ENCODE assay signal across 9 mouse cellular contexts in genomic region chr4:24544677-24545151, GRCm38 (mm10). TPM values are rescaled to one million over a fixed set of nuclear protein-coding genes. Genes with fewer than 3 reads are reported as not detected.
A peak's percentile ranks its signal among the peaks of the same experiment; 100 is the strongest.
DNase-seq lines count a peak whose midpoint lies in the region; ATAC-seq and TF ChIP-seq lines count a peak whose summit lies in the region.
"Had no signal": no experiment of that assay in that cellular context is flagged by ENCODE, and none has a peak within 500 bp of the region (broad histone marks: within the 10 kb centered on the region; RNA-seq: fewer than 3 reads in every experiment).

No protein-coding gene starts in this region.

- no peaks in the 10 kb centered on the region for H3K27me3 ChIP-seq in lung, postnatal 0 days (replicated peaks; ENCODE audit: insufficient read depth, low read length)
- H3K27me3 ChIP-seq in hindbrain, embryonic 12.5 days, result no peaks in the 10 kb centered on the region
- H3K27me3 ChIP-seq in midbrain, postnatal 0 days (ENCODE audit: insufficient read depth, low read length), result no peaks in the 10 kb centered on the region
- H3K27me3 ChIP-seq: limb, embryonic 13.5 days had no signal

- TF ChIP-seq CTCF in lung, postnatal 0 days (IDR thresholded peaks at IDR 0.05), result peak; percentile 51
- peak; percentile 82 for TF ChIP-seq CTCF in midbrain, postnatal 0 days (IDR thresholded peaks at IDR 0.05)

- no peak for DNase-seq in lung, postnatal 0 days (ENCODE audit: low spot score)
- no peak for DNase-seq in lung, adult 18-20 months
- peak; percentile 73 to 77 for DNase-seq in cerebellum, postnatal 14 days
- DNase-seq in layer of hippocampus, adult 9-11 months, result peak; percentile 69
- DNase-seq in midbrain, postnatal 0 days (ENCODE audit: low spot score), result peak; percentile 81
- no peak for DNase-seq in thymus, postnatal 25 days
- no peak for DNase-seq in urinary bladder, postnatal 4 days (ENCODE audit: low spot score in 2 of 2)

- no peak overlapping the region for H3K9ac ChIP-seq in lung, postnatal 0 days (replicated peaks; ENCODE audit: low read depth)
- H3K9ac ChIP-seq in hindbrain, embryonic 12.5 days, result no peak overlapping the region
- no peak overlapping the region; the same call in 1 of the 2 replicates for H3K9ac ChIP-seq in midbrain, postnatal 0 days (replicated peaks; ENCODE audit: low read length, poor library complexity, severe bottlenecking)
- H3K9ac ChIP-seq: limb, embryonic 13.5 days had no signal

- H3K27ac ChIP-seq in lung, postnatal 0 days (ENCODE audit: low read length), result no peak overlapping the region
- H3K27ac ChIP-seq in hindbrain, embryonic 12.5 days, result peak overlapping the region; percentile 52; the same call in 1 of the 2 replicates
- H3K27ac ChIP-seq in midbrain, postnatal 0 days (ENCODE audit: low read depth, low read length), result no peak overlapping the region
- H3K27ac ChIP-seq: limb, embryonic 13.5 days had no signal

- ATAC-seq in lung, postnatal 0 days, result no peak
- ATAC-seq in hindbrain, embryonic 12.5 days (ENCODE audit: low FRiP score), result peak; percentile 96
- peak; percentile 90 for ATAC-seq in midbrain, postnatal 0 days (ENCODE audit: low FRiP score)

- no peaks in the 10 kb centered on the region for H3K4me1 ChIP-seq in lung, postnatal 0 days (ENCODE audit: insufficient read depth, low read depth, low read length)
- no peaks in the 10 kb centered on the region; the same call in 1 of the 2 replicates for H3K4me1 ChIP-seq in hindbrain, embryonic 12.5 days
- H3K4me1 ChIP-seq in midbrain, postnatal 0 days (ENCODE audit: insufficient read depth, low read length), result no peaks in the 10 kb centered on the region
- H3K4me1 ChIP-seq: limb, embryonic 13.5 days had no signal

- no peaks in the 10 kb centered on the region for H3K36me3 ChIP-seq in lung, postnatal 0 days (ENCODE audit: insufficient read depth, low read length)
- no peaks in the 10 kb centered on the region for H3K36me3 ChIP-seq in hindbrain, embryonic 12.5 days
- no peaks in the 10 kb centered on the region for H3K36me3 ChIP-seq in midbrain, postnatal 0 days (ENCODE audit: insufficient read depth, low read length)

- H3K9me3 ChIP-seq in lung, postnatal 0 days (ENCODE audit: low read length), result no peaks in the 10 kb centered on the region
- H3K9me3 ChIP-seq in hindbrain, embryonic 12.5 days (replicated peaks), result no peaks in the 10 kb centered on the region
- H3K9me3 ChIP-seq in midbrain, postnatal 0 days (ENCODE audit: low read length), result no peaks in the 10 kb centered on the region
- H3K9me3 ChIP-seq: limb, embryonic 13.5 days had no signal

- H3K4me3 ChIP-seq in lung, postnatal 0 days (ENCODE audit: low read depth, low read length), result no peak overlapping the region
- no peak overlapping the region for H3K4me3 ChIP-seq in hindbrain, embryonic 12.5 days
- H3K4me3 ChIP-seq in midbrain, postnatal 0 days (ENCODE audit: low read depth, low read length), result no peak overlapping the region
- H3K4me3 ChIP-seq: limb, embryonic 13.5 days had no signal

- H3K4me2 ChIP-seq in lung, postnatal 0 days (replicated peaks; ENCODE audit: low read depth, low read length), result no peak overlapping the region
- H3K4me2 ChIP-seq in hindbrain, embryonic 12.5 days (replicated peaks), result 0 out of 2 replicates have a peak overlapping the region, but pooled peaks have one; percentile 1
- peak overlapping the region; percentile 20 for H3K4me2 ChIP-seq in midbrain, postnatal 0 days (ENCODE audit: low read depth, low read length, poor library complexity, severe bottlenecking)
- H3K4me2 ChIP-seq: limb, embryonic 13.5 days had no signal

- WGBS in lung, postnatal 0 days, result 69% methylated on average over 5 of the region's 5 CpGs
- 39% methylated on average over 5 of the region's 5 CpGs for WGBS in hindbrain, embryonic 12.5 days
- WGBS in midbrain, postnatal 0 days, result 10% methylated on average over 5 of the region's 5 CpGs

- no peak for TF ChIP-seq EP300 in lung, postnatal 0 days (IDR thresholded peaks at IDR 0.05)

RNA-seq across cellular contexts. Expression of gene Mms22l, which starts 48.5 kb away (rescaled TPM):
- 2.7 and 3.6 TPM in 2 replicates for polyA plus RNA-seq in lung, postnatal 0 days (2015; fragmentation: Nextera tagmentation; extraction: Ambion mirVana)
- 20.9 and 25.9 TPM in 2 replicates for polyA plus RNA-seq in hindbrain, embryonic 12.5 days (2016; fragmentation: Nextera tagmentation; extraction: Ambion mirVana)
- total RNA-seq in midbrain, postnatal 0 days (2014; rRNA removed), result 5.5 and 5.9 TPM in 2 replicates
- polyA plus RNA-seq in midbrain, postnatal 0 days (2015; fragmentation: Nextera tagmentation; extraction: Ambion mirVana), result 2.1 and 2.4 TPM in 2 replicates

Comparison
In these comparisons a context has a peak if more than half of its experiments do, and no peak if none do; other contexts are left out.
1. DNase-seq: peak in cerebellum, postnatal 14 days (2 of 2), layer of hippocampus, adult 9-11 months (single experiment) and midbrain, postnatal 0 days (single experiment); none in lung, postnatal 0 days (single experiment), lung, adult 18-20 months (0 of 2), thymus, postnatal 25 days (single experiment) and urinary bladder, postnatal 4 days (0 of 2).